Mouse (Mus musculus): ENCODE measurements around the gene Sgta. TPM values are rescaled to one million over a fixed set of nuclear protein-coding genes. Genes with fewer than 3 reads are reported as not detected.

The Sgta gene
- polyA plus RNA-seq (2014; fragmentation: Nextera tagmentation; extraction: Ambion mirVana) = 172 and 186 TPM in 2 replicates

DNA sequence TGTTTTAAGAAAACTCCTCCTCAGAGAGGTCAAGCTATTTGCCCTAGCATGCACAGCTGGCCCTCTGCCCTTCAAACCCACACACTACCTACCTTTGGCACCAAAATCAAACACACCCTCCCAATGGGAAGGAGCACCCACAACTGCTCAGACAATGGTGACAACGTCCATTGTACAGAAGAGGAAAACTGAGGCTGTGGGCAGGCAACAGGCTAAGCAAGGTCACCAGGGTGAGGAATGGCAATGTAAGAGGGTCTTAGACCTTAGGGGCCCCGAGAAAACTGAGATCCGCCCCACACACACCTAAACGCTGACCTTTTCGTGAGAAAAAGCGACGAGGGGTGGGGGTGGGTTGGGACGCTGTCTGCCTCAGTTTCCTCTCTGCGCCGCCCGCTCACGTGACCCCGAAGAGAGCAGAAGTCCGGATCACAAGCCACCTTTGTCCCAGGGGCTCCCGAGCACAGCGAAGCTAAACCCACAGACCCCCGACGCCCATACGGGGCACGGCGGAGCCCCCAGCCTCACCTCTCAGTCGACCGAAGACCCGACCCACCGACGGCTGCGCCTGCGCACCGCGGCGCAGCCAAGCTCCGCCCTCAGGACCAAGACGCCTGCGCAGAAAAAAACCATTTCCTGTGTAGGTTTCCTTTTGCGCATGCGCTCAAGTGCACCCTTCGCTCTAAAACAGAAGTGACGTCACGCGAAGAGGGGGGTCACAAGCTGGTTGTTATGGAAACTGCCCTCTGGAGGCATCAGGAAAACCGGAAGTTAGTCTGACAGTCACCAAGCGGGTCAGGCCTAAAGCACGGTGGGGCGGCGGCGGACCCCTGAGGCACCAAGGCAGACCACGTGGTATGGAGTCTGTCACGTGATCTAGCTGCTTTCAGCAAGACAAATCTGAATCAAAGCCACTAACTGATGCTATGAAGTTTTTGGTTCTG is at the start of gene Sgta:
Gene Sgta (minus strand): TSS at position 579 of the 941 bp plus-strand sequence.
- Histone ChIP-seq H3K4me2 (peak within 1 kb of the TSS; percentile 76), H3K9me3 (ENCODE audit: low read depth, low read length) (no peaks in the 10 kb centered on the region), H3K36me3 (ENCODE audit: insufficient read depth) (0 out of 2 replicates have a peak, but pooled peaks cover under 1% of the 10 kb centered on the region), H3K27me3 (ENCODE audit: insufficient read depth, low read length) (no peaks in the 10 kb centered on the region), H3K27ac (ENCODE audit: low read depth) (no peak within 1 kb of the TSS), H3K4me3 (ENCODE audit: low read depth, low read length) (peak within 1 kb of the TSS; percentile 70), H3K9ac (peak within 1 kb of the TSS; percentile 73), H3K4me1 (ENCODE audit: insufficient read depth) (peaks cover 3% of the 10 kb centered on the region; the same call in 1 of the 2 replicates)
- DNase-seq (peak; percentile 100), ATAC-seq (ENCODE audit: insufficient read depth) (peak; percentile 94)
- no peak for TF ChIP-seq CTCF (IDR thresholded peaks at IDR 0.05; ENCODE audit: low read depth)
- under 1% methylated on average over 48 of the region's 48 CpGs for WGBS

DNA sequence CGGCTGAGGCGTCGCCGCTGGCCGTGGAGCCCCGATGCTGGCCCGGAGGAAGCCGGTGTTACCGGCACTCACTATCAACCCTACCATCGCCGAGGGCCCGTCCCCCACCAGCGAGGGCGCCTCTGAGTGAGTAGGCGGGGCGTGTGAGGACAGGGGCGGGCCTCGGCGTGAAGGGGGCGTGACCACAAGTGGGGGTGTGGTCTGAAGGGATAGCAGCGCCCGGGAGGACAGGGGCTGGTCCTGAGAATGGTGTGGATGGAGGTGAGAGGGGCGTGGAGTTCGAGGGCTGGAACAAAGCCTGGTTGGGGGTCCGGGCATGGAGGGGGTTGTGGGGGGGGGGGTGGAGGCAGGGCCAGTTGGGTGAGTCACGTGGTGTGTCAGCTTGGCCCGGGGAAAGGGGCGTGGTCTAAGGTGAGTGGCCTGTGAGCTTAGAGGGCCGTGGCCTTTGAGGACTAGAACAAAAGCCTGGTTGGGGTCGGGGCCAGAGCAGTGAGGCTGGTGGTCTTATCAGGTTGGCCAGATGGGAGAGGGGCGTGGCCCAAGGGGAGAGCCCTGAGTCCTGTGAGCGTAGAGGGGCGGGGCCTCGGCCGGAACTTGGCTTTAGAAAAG is 46.2 kb upstream of the Sgta start:
- peak; percentile 39; the same call in 1 of the 2 replicates for TF ChIP-seq CTCF (IDR thresholded peaks at IDR 0.05; ENCODE audit: low read depth)
- ATAC-seq (ENCODE audit: insufficient read depth) (peak; percentile 86), DNase-seq (peak; percentile 89)
- Histone ChIP-seq H3K4me3 (ENCODE audit: low read depth, low read length) (peak overlapping the region; percentile 90), H3K36me3 (ENCODE audit: insufficient read depth) (peaks cover 35% of the 10 kb centered on the region), H3K4me2 (peak overlapping the region; percentile 84), H3K27me3 (ENCODE audit: insufficient read depth, low read length) (no peaks in the 10 kb centered on the region), H3K4me1 (ENCODE audit: insufficient read depth) (peaks cover 13% of the 10 kb centered on the region; the same call in 1 of the 2 replicates), H3K27ac (ENCODE audit: low read depth) (peak overlapping the region; percentile 99), H3K9ac (peak overlapping the region; percentile 97), H3K9me3 (ENCODE audit: low read depth, low read length) (no peaks in the 10 kb centered on the region)
- WGBS = under 1% methylated on average over 33 of the region's 35 CpGs

DNA sequence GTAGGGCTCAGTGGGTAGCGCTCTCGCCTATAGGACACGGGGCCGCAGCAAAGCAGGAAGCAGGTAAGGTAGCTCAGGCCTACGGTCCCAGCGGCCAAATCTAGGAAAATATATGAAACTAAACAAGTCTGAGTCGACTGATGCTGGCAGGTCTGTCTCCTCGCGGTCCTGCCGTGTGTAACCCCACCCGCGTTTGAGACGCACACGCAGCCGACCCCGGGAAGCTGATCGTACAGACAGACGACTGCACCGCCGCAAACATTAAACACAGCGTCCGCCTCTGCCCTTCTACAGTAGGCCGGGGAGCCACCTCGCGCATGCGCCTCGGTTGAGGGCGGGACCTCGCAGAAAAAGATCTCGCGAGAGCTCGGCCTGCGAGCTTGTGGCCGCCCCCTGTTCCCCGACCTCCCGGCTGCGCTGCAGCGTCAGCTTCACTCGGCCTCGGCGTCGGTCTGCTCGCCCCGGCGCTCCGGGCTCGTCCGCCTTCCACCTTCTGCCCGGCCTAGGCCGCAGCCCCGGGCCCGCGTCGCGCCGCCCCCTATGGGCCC is 45.7 kb upstream of the Sgta start, which contains the start of gene Map2k2:
Gene Map2k2 (plus strand): TSS at position 351 of the 548 bp plus-strand sequence.
- peak within 1 kb of the TSS; percentile 99 for H3K27ac ChIP-seq (ENCODE audit: low read depth)
- peaks cover 13% of the 10 kb centered on the region; the same call in 1 of the 2 replicates for H3K4me1 ChIP-seq (ENCODE audit: insufficient read depth)
- DNase-seq (peak; percentile 100), ATAC-seq (ENCODE audit: insufficient read depth) (peak; percentile 94)
- H3K9ac ChIP-seq = peak within 1 kb of the TSS; percentile 97
- under 1% methylated on average over 55 of the region's 56 CpGs for WGBS
- no peaks in the 10 kb centered on the region for H3K27me3 ChIP-seq (ENCODE audit: insufficient read depth, low read length)
- H3K4me3 ChIP-seq (ENCODE audit: low read depth, low read length) = peak within 1 kb of the TSS; percentile 90
- peaks cover 30% of the 10 kb centered on the region for H3K36me3 ChIP-seq (ENCODE audit: insufficient read depth)
- peak within 1 kb of the TSS; percentile 84 for H3K4me2 ChIP-seq
- H3K9me3 ChIP-seq (ENCODE audit: low read depth, low read length) = no peaks in the 10 kb centered on the region
- no peak for TF ChIP-seq CTCF (IDR thresholded peaks at IDR 0.05; ENCODE audit: low read depth)

DNA sequence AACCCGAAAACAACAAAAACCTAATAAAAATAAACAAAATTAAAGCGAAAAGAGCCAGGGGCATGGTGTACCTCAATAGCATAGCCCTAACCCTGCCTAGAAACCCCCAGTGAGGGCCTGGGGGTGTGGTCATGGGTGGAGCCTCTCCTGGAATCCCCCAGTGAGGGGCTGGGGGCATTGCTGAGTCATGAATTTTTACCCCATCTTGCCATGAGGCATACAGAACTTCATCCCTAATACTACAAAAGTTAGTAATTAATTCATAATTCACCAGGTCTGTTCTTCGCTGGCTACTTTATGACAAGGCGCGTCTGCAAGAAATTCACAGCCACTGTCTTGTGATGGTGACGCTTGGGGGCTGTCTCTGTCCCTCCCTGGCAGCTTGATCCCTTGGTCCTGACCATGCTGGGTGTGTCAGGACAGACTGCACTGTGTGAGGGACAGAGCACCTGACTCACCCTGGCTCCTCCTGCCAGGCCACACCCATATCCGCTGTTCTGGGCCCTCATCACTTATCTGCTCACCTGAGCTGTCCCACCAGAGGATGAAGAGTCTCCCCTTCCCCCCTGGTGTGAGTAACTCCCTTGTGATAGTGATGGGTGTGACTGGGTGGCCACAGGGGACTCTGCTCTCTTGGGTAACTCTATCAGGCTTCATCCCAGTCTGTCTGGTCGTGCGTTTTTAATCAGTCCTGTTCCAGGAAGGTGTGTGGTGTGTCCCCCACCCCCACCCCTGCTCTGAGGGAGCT is 35.1 kb upstream of the Sgta start:
- no peaks in the 10 kb centered on the region for H3K36me3 ChIP-seq (ENCODE audit: insufficient read depth)
- no peaks in the 10 kb centered on the region; the same call in 1 of the 2 replicates for H3K4me1 ChIP-seq (ENCODE audit: insufficient read depth)
- H3K27me3 ChIP-seq (ENCODE audit: insufficient read depth, low read length) = 0 out of 2 replicates have a peak, but pooled peaks cover 4% of the 10 kb centered on the region
- no peak overlapping the region for H3K4me2 ChIP-seq
- no peak overlapping the region for H3K9ac ChIP-seq
- 60% methylated on average over 9 of the region's 9 CpGs for WGBS
- no peaks in the 10 kb centered on the region for H3K9me3 ChIP-seq (ENCODE audit: low read depth, low read length)
- ATAC-seq (ENCODE audit: insufficient read depth) (no peak), DNase-seq (no peak)
- no peak for TF ChIP-seq CTCF (IDR thresholded peaks at IDR 0.05; ENCODE audit: low read depth)
- no peak overlapping the region for H3K27ac ChIP-seq (ENCODE audit: low read depth)
- no peak overlapping the region for H3K4me3 ChIP-seq (ENCODE audit: low read depth, low read length)

DNA sequence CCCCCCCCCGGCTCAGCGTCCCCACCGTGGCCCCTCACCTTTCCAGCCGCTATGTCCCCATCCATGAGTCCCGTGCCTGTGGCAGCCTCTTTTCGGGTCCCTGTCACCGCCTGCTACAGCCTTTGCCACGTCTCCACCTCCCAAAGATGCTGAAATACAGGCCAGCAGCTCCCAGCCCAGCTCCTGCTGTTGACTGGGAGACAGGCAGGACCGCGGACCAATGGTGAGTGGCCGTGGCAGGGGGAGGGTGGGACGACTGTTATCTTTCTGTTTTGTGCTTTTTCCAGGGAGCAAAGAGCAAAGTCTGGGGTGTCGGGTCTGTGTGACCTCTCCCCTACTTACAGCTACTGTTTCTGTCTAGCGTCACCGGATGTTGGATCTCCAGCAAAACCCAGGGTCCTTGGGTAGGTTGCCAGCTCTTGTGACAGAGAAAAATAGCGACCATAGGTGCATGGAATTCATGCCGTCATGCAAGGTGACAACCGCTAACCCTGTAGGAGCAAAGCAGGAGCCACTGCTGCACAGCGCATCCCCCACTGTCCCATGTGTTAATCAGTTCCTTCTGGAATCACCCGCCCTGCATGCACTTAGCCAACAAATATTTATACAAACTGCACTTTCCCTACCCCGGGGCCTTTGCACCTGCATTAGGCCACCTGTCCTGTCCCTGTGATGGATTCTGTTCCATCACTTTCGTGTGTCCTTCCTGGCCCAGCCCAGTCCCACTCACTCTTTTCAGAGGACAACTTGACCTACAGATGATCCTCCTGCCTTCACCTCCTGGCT is 32.7 kb upstream of the Sgta start:
- 44% methylated on average over 22 of the region's 22 CpGs for WGBS

More for the DNA sequence above, 32.7 kb upstream of the Sgta start:
- Histone ChIP-seq H3K27ac (ENCODE audit: low read depth) (no peak overlapping the region), H3K27me3 (ENCODE audit: insufficient read depth, low read length) (0 out of 2 replicates have a peak, but pooled peaks cover 4% of the 10 kb centered on the region), H3K4me2 (no peak overlapping the region), H3K36me3 (ENCODE audit: insufficient read depth) (no peaks in the 10 kb centered on the region), H3K9me3 (ENCODE audit: low read depth, low read length) (no peaks in the 10 kb centered on the region), H3K4me1 (ENCODE audit: insufficient read depth) (no peaks in the 10 kb centered on the region; the same call in 1 of the 2 replicates), H3K4me3 (ENCODE audit: low read depth, low read length) (no peak overlapping the region), H3K9ac (no peak overlapping the region)
- ATAC-seq (ENCODE audit: insufficient read depth) (peak; percentile 36; the same call in 1 of the 2 replicates), DNase-seq (peak; percentile 32)
- no peak for TF ChIP-seq CTCF (IDR thresholded peaks at IDR 0.05; ENCODE audit: low read depth)
